Mouse (Mus musculus) mouse trophoblast stem cell (cell line): ENCODE results near the gene Smim8.
"Not testable (repeated sequence)": the region's sequence is repeated elsewhere in the genome, so short reads cannot be mapped to it uniquely, and the experiment has no call there.

Experiments
- in situ Hi-C, 2 experiments: fragments of 300-500 bp; cut with MseI, MboI; formaldehyde crosslinking; loops; 2 replicates in 1 of 2; 3 replicates in 1 of 2; pipeline ENCODE4 v1.15.1; 2025

Smim8 gene

GRCm38 (mm10) chr4:34777677-34778527 is at the start of gene Smim8:
Gene Smim8, minus strand, starts transcription at chr4:34778423.
- in situ Hi-C loops: no loop called here

- in situ Hi-C loops: no loop called here
Observed at GRCm38 (mm10) chr4:34823901-34824300, 45.7 kb upstream of the Smim8 start.

DNA sequence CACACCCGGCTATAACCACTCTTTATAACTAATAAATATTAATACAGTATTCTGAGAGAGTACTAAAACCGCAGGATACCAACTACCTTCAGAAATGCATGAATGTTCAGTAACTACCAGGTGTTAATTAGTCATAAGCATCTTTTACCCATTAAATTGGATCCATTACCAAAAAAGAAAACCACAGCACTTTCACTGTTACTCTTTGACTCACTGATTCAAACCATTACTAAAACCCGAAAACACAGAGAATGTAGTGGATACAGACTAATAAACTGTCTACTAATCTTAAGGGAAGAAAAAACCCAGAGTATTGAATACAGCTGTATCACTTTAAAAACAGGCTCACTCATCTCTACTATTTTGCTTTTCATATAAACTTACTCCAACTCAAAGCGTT is 41.7 kb upstream of the Smim8 start:
- in situ Hi-C loops: no loop called here

DNA sequence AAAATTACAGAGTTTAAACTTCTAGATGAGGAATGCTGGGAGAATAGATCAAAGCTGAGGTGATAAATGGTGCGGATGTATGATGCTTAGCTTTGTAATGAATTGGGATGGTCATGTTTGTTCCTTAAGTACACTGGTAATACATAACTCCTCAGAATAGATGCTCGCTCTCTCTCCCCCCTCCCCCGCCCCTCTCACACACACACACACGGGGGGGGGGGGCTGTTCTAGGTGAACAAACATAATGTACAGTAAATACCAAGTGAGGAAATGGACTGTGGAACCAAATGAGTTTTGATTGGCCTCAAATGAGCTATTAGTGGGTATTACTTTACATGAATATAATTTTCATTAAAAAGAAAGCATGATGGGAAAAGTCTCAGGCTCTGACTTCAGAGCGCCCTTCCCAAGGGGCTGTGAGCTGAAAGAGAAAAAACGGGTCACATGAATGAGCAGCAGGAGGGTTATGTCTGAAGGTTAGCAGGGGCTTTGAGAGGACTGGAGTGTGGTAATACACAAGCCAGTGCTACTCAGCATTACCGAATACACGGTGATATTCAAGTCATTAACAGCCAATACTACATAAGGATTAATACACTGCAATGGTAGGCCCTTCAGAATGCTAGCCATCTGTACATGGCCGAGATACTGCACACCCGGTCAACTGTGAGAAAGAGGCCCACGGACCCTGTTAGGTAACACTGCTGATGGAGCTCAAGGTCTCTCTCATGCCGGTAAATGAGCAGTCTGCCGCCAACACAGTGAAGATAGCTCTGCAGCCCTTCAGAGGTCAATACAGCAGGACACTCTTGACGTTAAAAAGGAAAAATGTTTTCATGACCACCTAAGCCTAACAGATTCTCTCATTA is 23.2 kb upstream of the Smim8 start:
- in situ Hi-C loops: no loop called here

DNA sequence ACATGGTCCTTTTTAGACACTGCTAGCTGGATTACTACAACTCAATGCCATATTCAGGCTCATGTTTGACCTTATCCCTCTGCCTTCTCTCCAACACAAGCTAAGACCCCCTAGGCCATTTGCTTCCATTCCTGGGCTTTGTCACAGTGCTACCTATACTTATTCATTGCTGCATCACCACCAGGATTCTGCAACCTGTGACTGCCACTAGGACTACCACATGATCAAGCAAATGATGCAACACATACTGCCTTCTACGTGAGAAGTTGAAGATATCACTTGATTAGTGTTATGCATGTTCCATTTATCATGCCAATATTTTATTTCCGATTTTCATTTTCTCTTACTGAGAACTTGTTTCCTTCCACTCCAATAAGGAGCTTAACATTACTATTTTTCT is 19.8 kb upstream of the Smim8 start:
- in situ Hi-C loops: no loop called here

DNA sequence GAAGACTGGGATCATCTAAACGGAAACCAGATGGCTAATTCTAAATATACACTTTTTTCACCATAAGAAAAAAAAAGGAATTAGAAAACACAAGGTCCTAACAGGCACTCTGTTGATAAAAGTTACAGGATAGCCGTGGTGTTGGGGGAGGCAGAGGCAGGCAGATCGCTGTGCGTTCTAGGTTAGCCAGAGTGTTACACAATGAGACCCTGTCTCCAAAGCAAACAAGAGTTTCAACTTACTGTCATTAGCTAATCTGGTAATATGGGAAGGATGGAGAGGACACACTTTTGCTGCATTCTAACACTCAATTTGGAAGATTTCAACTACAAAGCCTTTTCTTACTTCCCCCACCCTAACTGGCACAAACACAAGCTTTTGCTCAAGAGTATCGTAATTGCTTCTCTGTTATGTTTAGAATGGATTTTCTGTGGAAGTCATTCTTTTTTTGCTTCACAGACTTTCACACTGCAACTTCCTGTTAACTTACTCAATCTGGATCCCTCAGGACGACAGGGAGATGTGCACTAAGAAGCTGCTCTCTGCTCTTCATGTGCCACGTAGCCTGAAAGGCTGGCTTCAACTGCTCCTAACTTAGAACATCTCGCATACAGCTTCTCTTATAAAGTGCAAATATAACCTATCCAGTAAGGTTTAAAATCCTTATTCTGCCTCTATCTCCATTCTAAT is 19.2 kb upstream of the Smim8 start:
- in situ Hi-C loops: no loop called here

DNA sequence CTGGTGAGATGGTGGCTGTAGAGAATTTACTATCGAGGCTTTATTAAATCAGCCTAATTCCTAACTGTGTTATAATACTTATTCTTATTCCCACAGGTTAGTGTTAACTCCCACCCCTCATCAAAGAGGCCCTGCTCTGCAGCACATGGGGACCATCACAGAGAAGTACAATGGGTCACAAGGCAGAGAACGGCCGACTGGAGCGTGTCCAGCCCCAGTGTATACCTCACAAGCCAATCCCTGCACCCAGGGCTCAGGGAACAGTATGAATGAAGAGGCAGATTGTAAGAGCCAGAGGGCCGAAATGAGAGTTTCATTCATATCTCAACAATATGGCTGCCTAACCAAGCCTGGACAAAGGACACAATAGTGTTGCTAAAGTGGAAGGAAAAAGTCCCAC is 18.1 kb upstream of the Smim8 start:
- in situ Hi-C loops: no loop called here

DNA sequence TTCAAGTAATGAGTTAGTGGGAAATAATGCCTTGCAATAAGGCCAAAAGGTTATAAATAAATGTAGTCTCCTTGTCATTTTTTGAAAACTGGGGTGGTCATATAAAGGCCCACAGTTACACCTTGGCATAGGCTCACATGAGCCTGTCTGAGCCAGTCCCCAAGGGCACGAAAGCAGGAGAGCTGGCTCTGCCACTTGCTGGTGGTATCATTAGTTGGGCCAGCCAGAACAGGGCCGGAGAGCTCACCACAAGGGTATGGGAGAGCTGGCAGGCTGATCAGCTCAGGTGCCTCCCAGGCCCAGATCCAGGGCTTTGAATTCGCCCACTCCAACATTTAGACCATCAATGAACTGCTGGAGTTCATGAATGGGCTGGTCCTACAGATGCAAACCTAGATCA is 8.3 kb upstream of the Smim8 start:
- in situ Hi-C loops: no loop called here

DNA sequence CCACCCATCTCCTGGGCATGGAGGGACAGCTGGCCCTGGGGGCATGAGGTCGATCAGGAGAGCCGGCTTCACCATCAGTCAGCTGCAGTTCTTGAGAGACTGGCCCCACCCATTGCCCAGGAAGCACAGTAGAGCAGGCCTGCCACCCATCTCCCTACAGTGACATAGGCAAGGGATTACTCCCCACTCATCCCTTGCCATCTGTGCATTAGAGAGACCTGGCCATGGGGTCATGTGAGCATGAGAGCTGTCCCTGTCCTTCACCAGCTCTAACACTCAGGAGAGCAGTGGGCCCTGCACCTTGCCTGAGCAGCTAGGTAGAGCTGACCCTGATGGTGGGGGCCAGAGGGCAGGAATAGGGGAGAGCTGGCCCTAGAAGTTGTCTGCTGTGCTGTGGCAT is 7.4 kb upstream of the Smim8 start:
- in situ Hi-C loops: no loop called here

GRCm38 (mm10) chr4:34784865-34785264 is 6.6 kb upstream of the Smim8 start:
- in situ Hi-C loops: no loop called here

- in situ Hi-C loops: no loop called here
Observed at GRCm38 (mm10) chr4:34782730-34783129, 4.5 kb upstream of the Smim8 start.

DNA sequence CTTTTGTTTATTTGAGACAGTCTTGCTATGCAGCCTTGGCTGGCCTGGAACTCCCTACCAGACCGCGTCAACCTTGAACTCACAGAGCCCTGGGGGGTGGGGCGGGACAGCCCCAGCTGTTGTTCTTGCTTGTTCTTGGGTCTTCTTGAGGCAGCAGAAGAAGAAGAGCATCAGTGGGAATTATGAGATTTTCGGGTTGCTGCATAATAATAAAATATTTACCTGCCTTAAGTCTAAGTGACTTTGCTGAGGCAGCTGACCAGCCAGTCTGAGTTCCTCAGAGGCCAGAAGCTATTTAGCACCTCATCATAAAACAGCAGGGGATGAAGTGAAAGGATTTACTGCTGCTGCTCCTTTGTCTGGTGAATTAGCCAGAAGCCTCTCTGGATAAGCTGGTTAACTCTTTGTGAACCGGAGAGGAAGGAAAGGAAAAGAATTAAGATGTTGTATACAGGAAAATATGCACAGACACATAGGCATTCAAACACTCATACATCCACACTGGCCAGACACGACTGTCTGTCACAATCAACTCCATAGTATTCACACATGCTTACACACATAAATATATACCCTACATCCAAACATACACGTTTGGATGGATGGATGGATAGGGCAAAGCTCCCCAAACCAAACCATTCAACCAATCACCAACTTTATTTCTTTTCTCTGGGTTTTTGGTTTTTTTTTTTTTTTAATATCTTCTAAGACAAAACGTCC is 6.4 kb downstream of the Smim8 start:
- in situ Hi-C loops: no loop called here

DNA sequence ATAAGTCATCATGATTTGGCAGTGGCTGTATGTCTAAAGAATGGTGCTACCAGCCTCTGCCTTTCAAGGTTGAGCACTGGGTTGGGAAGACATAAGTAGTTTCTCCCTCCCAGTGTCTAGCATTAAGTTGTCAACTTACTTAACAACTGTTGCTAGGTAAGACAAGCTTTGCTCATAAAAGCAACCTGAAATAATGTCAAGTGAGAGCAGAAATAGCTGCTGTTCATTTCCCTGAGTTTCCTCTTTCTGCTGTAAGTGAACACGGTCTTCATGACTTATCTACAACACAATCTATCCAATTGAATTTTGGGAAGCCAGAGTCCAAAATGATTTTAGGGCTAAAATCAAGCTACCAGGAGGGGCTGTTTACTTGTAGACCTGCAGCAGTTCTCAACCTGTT is 22.1 kb downstream of the Smim8 start, which contains the start of gene Gm136:
Gene Gm136, minus strand, starts transcription at position 101 of the 400 bp plus-strand sequence.
- in situ Hi-C loops: no loop called here

- in situ Hi-C loops: no loop called here
Observed at GRCm38 (mm10) chr4:34749236-34749635, 29.0 kb downstream of the Smim8 start.

DNA sequence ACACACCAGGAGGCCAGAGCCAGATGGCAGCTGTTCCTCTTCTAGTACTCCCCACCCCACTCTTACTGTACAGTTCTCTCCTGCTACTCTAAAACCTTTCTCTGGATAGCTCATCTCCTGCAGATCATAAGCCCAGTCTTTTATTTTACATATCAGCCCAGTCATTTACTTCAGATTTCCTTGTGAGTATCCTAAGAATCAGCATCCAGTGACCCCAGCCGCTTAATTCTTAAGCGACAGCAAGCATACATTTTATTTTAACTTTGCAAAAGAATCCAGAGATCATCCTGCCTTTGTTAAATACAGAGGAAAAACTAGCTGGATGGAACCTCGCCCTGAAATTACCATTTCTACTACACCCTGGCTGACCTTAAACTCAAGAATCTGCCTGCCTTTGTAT is 43.8 kb downstream of the Smim8 start:
- in situ Hi-C loops: no loop called here

DNA sequence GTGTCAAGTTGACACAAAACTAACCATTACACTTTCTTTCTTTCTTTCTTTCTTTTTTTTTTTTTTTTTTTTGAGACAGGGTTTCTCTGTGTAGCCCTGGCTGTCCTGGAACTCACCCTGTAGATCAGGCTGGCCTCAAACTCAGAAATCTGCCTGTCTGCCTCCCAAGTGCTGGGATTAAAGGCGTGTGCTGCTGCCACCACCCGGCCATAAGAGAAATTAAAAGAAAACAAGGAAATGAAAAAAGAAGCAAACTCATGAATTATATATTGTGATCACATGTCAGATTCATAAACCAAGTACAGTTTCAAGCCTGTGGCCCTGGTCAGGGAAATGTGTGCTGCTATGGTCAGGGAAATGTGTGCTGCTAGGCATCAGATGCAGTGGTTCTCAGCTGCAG is 44.8 kb downstream of the Smim8 start:
- in situ Hi-C loops: not testable (repeated sequence)

- in situ Hi-C loops: no loop called here
Observed at GRCm38 (mm10) chr4:34729851-34730341, 48.3 kb downstream of the Smim8 start, which contains the start of gene Cfap206. Gene Cfap206, minus strand, starts transcription at chr4:34730206.

GRCm38 (mm10) chr4:34725710-34726109 is 52.5 kb downstream of the Smim8 start:
- in situ Hi-C loops: not testable (repeated sequence)

- in situ Hi-C loops: no loop called here
Observed at GRCm38 (mm10) chr4:34724306-34724705, 53.9 kb downstream of the Smim8 start.

DNA sequence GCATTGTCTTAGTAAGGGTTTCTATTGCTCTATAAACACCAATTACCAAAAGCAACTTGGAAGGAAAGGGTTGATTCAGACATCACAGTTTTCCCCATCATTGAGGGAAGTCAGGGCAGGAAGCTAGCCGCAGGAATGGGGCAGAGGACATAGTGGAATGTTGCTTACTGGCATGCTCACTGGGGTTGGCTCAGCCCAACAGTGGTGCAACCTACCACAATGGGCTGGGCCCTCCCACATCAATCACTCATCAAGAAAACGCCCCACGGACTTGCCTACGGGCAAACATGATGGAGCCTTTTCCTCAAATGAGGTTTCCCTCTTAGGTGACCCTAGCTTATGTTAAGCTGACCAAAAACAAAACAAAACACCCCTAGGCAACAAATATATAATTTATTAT is 55.0 kb downstream of the Smim8 start:
- in situ Hi-C loops: no loop called here
